Mouse (Mus musculus): ENCODE measurements around the gene Zbed5. TPM values are rescaled to one million over a fixed set of nuclear protein-coding genes. Genes with fewer than 3 reads are reported as not detected.

Gene Zbed5
- total RNA-seq, 2 experiments from 2014 or later = 4.9 to 6.0 TPM

GRCm38 (mm10) chr5:129947528-129948033 is 52.1 kb downstream of the Zbed5 start:
- DNase-seq (ENCODE audit: extremely low spot score in 1 of 2, low spot score in 1 of 2) = no peak

- DNase-seq (ENCODE audit: extremely low spot score in 1 of 2, low spot score in 1 of 2) = no peak
These were observed 56.6 kb downstream of the Zbed5 start for GRCm38 (mm10) chr5:129952143-129952542.

Other genes starting within 250 kb of the Zbed5 start
- gene Zfp11, start 225.6 kb upstream of the Zbed5 start, total RNA-seq (2021) = 1 to 10 TPM; 6.9 to 7.3 TPM
- not detected for gene Sept14, start 187.2 kb upstream of the Zbed5 start, total RNA-seq (2021)
- 10 to 100 TPM; 78.8 to 81.4 TPM for gene Mrps17, start 180.2 kb upstream of the Zbed5 start, total RNA-seq (2021)
- 10 to 100 TPM; 79.5 to 89.7 TPM for gene Nipsnap2, start 170.7 kb upstream of the Zbed5 start, total RNA-seq (2021)
- gene Psph, start 108.3 kb upstream of the Zbed5 start, total RNA-seq (2021) = 10 to 100 TPM; 26.8 to 32.5 TPM
- gene Sumf2, start 48.7 kb upstream of the Zbed5 start, total RNA-seq (2021) = 10 to 100 TPM; 19.8 to 21.2 TPM
- 100 to 1,000 TPM; 407 to 478 TPM for gene Chchd2, start 8.3 kb upstream of the Zbed5 start, total RNA-seq (2021)
- gene Phkg1, start 2.8 kb downstream of the Zbed5 start, total RNA-seq (2021) = 10 to 100 TPM; 19.3 to 25.6 TPM
- gene Nupr1l, start 12.8 kb downstream of the Zbed5 start, total RNA-seq (2021) = 1 to 10 TPM; 1.7 to 3.5 TPM
- gene Vkorc1l1, start 46.2 kb downstream of the Zbed5 start, total RNA-seq (2021) = 10 to 100 TPM; 40.5 to 45.8 TPM
- 10 to 100 TPM; 10.4 to 12.6 TPM for gene Gusb, start 107.3 kb downstream of the Zbed5 start, total RNA-seq (2021)
- gene Asl, start 133.5 kb downstream of the Zbed5 start, total RNA-seq (2021) = 10 to 100 TPM; 15.8 to 21.8 TPM
- 10 to 100 TPM; 32.0 to 38.1 TPM for gene Crcp, start 133.6 kb downstream of the Zbed5 start, total RNA-seq (2021)
- gene Tpst1, start 177.6 kb downstream of the Zbed5 start, total RNA-seq (2021) = 10 to 100 TPM; 46.4 to 48.2 TPM
- 10 to 100 TPM; 12.9 to 13.1 TPM for gene Kctd7, start 249.1 kb downstream of the Zbed5 start, total RNA-seq (2021)